Mouse (Mus musculus) urinary bladder, postnatal 25 days (tissue): Measurements from ENCODE around the gene Slc3a2.
"Not testable (repeated sequence)": the region's sequence is repeated elsewhere in the genome, so short reads cannot be mapped to it uniquely, and the experiment has no call there.

Source experiments
- DNase-seq: peaks from one replicate; pipeline ENCODE4 v3.0.0; 2022; ENCODE audit warnings: low spot score

Slc3a2 gene

DNA sequence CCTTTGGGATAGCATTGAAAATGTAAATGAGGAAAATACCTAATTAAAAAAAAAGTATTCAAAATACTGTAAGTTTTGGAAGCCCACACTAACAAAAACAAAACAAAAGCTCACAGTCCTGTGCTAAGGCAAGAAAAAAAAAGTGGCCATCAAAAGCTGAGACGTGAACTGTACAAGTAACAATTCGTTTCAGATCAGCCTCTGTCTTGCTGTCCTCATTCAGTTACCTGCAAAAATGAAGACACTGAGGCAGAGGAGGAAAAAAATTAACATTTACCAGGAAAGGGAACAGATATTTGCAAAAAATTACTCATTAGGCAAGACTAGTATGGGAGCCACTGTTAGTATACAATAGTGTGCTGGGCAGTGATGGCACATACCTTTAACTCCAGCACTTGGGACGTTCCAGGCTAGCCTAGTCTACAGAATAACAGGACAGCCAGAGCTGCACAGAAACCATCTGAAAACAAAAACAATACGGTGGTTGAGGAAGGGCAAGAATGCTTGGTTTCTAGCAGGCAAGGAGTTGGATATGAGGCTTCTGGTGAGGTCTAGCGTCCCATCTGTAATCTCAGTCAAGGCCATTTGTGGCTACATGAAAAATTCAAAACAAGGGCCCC is 4.4 kb upstream of the Slc3a2 start:
- DNase-seq, result no peak

GRCm38 (mm10) chr19:8726609-8727390 is 3.6 kb upstream of the Slc3a2 start:
- no peak for DNase-seq

GRCm38 (mm10) chr19:8725081-8725613 is 2.0 kb upstream of the Slc3a2 start:
- DNase-seq, result no peak

DNA sequence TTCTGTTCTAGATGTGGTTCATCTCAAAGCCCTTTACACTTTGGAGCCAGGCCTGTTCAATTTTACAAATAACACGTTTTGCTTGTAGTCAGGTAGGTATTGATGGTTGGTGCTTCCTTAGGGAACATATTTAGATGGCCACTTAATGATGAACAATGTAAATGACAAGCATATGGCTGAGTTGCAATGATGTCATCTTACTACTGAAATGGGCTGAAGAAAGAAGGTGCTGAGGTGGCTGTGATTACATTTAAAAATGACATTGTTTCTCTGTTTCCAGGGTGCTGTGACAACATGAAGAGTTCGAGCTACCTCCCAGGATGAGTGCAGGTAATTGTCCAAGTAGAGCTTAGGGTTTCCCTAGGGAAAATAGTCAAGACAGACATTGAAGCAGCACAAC is 1.2 kb upstream of the Slc3a2 start:
- DNase-seq, result no peak

- DNase-seq, result no peak
These were observed 591 bp upstream of the Slc3a2 start for GRCm38 (mm10) chr19:8723574-8724346.

DNA sequence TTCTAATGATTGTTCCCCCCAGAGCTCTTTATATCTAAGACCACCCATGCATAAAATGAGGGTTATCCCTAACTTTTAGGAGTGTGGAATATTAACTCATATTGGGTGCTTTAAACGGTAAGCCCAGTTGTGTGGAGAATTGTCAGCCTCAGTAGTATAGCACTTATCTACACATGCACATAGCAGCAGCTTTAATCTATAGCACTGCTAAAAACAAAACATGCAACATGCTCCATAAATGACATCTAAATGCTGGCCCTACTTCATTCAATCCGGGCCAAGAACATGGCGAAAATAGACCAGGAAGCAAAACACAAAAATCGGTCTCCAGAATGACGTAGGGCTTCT is 636 bp downstream of the Slc3a2 start:
- no peak for DNase-seq

DNA sequence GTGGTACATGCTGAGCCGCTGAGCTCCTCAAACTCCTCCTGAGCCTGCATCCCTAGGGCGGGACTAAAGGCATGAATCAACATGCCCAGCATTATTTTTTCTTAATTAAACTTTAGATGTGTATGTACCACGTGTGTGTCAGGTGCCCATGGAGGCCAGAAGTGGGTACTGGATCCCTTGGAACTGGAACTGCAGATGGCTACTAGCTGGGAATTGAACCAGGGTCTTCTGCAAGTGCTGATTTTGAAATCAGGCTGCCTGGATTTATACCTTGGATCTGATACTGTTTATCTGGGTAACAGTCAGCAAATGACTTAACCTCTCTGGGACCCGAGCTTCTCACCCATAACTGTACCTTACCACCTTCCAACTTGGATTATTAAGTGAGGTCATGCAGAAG is 1.1 kb downstream of the Slc3a2 start:
- DNase-seq, result no peak

- DNase-seq, result no peak
These were observed 1.8 kb downstream of the Slc3a2 start for GRCm38 (mm10) chr19:8721378-8721777.

GRCm38 (mm10) chr19:8719037-8719436 is 4.1 kb downstream of the Slc3a2 start:
- not testable (repeated sequence) for DNase-seq

DNA sequence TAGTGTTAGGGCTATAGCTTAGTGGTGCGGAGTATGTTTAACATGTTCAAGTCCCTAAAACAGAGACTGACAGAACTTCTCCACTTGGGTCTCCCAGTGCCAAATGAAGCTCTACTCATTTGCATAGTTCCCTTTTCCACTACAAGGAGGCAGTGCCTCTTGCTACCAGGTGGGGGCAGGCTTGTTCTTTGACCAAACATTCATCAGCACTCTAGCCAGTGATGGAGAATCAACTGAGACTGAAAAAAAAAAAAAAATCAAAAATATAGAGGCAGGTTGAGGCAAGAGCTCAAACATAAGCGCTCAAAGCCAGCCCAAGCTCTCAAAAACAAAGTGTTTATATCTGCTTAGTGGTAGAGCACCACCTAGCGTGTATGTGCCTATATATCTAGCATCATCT is 4.8 kb downstream of the Slc3a2 start:
- peak; percentile 61 for DNase-seq

DNA sequence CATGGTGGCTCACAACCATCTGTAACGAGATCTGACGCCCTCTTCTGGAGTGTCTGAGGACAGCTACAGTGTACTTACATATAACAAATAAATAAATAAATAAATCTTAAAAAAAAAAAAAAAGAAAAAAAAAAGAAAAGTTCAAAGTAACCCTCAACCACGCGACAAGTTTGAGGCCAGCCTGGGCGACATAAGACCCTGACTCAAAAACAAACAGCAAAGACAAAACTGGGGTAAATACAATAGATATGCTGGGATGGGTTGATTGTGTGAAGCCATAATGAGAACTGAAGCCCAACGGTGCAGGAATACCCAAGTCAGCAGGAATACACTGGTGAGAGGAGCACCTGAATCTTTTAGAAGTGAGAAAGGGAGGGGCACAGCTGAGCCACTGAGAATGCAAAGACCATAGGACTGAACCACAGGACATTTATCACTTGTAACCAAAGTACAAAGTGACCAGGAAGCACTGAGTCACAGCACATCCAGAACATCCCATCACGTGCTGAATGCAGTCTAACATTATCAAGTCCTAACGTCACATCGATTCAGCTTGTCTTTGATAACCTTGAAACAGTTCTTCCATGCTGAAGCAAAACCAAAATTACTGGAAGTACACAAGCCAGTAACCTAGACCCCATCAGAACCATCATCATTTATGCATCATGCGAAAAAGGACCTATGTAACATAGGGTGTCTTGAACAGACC is 6.2 kb downstream of the Slc3a2 start:
- DNase-seq, result no peak

- DNase-seq, result no peak
These were observed 7.1 kb downstream of the Slc3a2 start for GRCm38 (mm10) chr19:8715868-8716766.

DNA sequence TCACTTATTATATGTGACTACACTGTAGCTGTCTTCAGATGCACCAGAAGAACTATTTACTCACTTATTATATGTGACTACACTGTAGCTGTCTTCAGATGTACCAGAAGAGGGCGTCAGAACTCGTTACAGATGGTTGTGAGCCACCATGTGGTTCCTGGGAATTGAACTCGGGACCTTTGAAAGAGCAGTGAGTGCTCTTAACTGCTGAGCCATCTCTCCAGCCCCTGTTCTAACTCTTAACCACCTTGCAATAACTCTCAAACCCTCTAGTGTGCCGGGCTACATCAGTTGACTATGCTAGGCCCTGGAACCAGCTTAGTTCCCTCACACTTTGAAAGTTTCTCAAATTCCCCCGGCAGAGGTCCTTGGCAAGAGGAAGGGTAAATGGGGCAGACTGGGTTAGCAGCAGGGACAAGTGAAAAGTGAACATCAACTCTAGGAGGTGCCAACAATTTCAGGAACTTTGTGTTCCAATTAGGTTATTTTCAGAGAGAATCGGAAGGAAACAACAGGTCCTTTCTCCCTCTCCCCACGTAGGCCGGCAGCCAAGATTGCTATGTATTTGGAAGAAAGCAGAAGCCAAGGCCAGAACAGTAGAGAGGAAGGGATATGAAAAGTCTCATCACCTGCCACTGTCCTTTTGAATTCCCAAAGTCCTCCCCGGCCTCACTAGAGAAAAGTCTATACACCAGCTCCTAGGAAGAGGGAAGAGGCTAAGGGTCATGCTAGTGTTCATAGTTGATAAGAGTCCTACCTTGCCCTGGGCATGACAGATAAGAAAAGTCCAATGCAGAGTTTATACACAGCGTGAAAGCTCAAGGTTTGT is 8.3 kb downstream of the Slc3a2 start:
- DNase-seq, result no peak

- DNase-seq, result no peak
These were observed 9.0 kb downstream of the Slc3a2 start for GRCm38 (mm10) chr19:8713997-8714652.

- DNase-seq, result peak; percentile 88
These were observed 9.7 kb downstream of the Slc3a2 start for GRCm38 (mm10) chr19:8713306-8713996.

GRCm38 (mm10) chr19:8712870-8713305 is 10.3 kb downstream of the Slc3a2 start:
- DNase-seq, result peak; percentile 72

GRCm38 (mm10) chr19:8711949-8712869 is 11.0 kb downstream of the Slc3a2 start:
- DNase-seq, result no peak

- no peak for DNase-seq
These were observed 11.7 kb downstream of the Slc3a2 start for GRCm38 (mm10) chr19:8711506-8711905.
